Mouse (Mus musculus) stomach, postnatal 0 days (tissue): Measurements from ENCODE around the gene Crim1.

Experiments
- CTCF ChIP-seq: IDR thresholded peaks from 2 replicates; pipeline ENCODE4 v1.5.1; 2016; ENCODE audit warnings: antibody characterized with exemption, low read depth, mild to moderate bottlenecking, moderate library complexity
- EP300 ChIP-seq: optimal IDR thresholded peaks from 2 replicates; pipeline ENCODE3; 2016; ENCODE audit warnings: antibody characterized with exemption

DNA sequence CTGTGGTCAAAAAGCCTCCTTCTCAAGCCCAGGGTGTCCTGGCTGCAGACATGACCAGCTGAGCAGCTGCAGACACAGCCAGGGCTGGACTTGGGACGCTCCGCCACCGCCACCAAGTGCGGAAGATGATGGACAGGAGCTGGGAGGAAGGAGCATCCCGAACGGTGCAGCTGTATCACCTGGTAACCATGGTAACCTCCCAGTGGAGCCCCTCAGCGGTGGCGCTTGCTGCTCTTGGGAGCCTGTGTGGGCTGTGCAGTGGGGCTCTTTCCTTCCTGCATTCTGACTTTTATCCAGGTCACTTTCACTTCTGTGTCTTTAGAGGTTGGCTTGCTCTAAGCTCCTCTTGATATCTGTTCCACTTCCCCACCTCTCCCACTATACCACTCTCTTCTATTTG lies 54.2 kb downstream of the Crim1 start:
- TF ChIP-seq CTCF (no peak), EP300 (no peak)
